Mouse (Mus musculus) thymus, postnatal 14 days (tissue): Measurements from ENCODE around the gene Tecta.

Experiments used
- DNase-seq: peaks from one replicate; pipeline ENCODE4 v3.0.0; 2021

Tecta gene

DNA sequence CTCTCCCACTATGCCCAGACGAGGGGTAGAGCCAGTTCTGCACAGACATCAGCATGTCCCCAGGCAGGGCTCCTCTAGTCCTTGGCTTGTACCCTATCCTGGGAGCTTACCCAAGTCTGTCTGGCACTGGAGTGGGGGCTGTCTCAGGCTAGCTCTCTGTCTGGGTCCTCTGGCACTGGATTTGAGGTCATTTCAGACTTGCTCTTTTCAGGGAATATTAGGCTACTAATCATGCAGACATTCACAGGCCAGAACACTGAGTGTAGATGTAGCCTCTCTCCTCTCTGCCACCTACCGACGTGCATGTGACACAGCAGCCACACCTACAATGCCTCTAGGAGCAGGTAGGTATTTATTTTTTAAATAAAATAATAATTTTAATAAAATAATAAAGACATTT, 82.4 kb downstream of the Tecta start:
- DNase-seq: no peak

DNA sequence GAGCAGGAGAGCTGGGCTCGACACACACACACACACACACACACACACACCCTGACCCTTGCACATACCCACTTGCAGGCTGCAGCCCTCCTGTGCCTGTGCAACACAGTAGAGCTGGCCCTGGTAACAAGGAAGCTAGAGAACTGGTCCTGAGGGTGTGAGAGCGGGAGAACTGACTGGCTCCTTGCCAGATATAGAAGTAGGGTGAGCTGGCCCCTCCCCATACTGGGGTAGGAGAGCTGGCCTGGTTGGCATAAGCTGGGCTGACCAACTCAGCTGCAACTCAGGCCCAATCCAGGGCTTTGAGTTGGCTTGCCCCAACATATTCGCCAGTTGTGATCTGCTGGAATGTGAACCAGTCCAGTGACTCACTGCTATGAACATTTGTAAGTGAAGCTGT, 83.9 kb downstream of the Tecta start:
- DNase-seq: no peak

DNA sequence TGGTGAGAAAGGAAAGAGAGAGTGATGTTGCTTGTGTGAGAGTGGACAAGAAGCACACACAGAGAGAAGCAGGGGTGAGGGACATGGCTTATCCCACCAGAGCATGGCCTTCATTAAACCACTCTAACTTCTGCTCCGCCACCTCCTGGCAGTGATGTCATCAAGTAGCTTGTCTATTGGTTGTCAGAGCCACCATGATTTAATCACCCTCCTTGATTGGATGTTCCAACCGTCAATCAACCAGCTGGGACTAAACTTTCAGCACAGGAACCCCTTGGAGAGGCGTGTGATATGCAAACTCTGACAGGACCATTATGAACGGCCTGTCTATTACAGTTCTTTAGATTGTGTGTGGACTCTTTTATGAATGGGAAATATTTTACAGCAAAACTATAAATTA, 84.8 kb downstream of the Tecta start:
- DNase-seq: no peak

DNA sequence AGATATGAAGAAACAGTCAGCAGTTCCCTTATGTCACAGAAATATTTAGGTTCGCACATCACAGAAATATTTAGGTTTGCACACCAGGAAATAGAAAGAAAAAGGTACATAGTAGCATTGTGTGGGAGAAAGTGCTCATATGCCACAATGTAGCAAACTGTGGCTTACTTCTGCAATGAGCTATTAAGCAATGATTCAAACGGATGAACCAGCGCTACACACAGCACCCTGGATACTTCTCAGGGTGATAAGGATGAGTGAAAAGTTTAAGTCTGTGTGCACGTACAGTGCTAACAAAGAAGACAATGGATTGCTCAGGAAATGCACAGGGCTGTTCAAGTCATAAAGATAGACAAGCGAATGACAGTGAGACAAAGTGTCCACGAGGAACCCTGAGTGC, 85.3 kb downstream of the Tecta start:
- no peak for DNase-seq

DNA sequence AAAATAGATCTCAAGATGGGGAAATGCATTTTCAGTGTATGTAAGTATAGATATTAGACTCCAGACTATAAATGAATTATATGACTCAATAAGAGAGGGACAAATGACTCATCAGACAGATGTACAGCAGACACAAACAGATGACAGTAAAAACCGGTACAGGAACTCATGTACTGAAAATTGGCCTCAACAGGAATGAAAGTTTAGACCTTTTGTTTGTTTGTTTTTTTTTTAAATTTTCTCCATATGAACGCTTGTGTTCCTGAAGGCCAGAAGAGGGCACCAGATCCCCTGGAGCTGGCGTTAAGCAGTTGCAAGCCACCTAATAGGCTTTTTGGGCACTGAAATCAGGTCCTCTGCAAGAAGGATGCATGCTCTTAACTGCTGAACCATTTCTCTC, 85.9 kb downstream of the Tecta start:
- DNase-seq: no peak

DNA sequence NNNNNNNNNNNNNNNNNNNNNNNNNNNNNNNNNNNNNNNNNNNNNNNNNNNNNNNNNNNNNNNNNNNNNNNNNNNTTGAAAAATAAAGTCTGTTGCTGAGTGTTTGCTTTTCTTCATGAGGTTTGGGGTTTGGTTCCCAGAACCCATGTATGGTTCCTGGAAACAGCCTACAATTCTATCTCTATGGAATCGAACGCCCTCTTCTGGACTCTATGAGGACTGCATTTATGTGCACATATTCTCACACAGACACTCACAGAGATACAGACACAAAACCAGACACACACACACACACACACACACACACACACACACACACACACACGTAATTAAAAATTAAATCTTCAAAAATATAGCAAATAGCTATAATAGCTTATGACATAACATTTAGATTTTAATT, 88.4 kb downstream of the Tecta start:
- DNase-seq: no peak

DNA sequence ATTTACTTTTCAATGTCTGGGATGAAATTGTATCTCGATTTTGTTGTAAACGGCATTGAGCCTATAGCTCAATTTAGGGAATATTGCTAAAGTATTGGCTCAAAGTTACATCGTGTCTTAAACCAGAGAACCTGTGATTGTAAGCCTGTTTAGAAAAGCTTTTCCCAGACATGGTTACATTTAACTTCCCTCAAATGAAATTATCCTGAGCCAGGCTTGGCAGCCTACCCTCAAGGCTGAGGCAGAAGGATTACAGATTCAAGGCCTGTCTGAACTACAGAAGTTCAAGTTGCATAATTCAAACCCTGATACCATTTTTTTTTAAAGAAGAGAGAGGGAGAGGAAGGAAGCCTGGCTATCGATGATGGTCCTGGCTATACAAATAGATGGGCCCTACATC, 95.8 kb downstream of the Tecta start:
- DNase-seq: no peak

DNA sequence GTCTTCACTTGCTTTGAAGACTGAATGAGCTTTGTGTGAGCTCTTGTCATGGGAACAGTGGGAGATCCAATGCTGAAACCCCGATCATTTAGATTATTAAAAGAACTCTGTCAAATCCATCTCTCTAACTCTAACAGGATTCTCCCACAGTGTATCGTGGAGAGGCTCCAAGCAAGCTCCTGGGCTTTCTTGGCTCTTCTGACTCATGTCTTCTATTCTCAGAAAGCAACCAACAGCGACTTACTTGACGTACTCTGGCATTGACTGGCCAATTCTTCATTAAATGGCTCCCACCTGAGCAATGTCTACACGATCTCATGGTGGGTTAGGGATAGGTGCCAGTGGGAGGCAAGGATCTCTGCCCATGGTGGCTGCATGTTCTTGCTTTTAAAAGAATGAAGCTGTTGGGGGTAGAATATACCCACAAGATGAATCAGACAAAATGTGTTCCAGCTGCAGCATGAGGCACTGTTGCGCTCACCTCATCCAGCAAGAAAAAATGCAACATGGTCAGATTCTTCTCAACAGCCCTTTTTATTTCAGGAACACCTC, 98.6 kb downstream of the Tecta start:
- DNase-seq: no peak

DNA sequence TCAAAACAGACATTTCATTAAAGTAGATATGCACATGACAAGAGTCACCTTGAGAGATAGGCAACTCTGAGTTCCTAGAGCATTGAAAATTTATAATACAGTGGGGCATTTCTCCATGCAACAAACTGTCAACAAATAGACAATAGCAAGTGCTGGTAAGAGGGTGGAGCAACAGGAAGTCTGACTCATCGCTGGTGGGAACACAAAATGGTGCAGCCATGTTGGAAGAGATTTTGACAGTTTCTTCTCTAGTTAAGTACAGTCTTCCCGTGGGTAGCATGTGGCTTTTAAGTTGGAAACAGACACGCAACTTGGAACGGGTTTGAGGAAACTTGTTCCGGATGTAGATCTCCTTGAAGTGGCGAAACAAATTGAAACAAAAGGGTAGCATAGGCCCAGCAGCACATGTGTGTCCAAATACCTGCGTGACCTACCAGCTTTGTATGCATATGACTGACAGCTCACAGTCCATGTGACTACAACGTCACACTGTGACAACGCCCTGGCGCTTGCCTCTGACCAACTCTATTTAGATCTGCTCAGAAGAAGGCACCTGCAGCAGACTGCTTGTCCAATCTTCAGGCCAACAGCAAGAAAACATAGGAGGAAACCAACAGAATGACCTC, 103.3 kb downstream of the Tecta start:
- DNase-seq: no peak

DNA sequence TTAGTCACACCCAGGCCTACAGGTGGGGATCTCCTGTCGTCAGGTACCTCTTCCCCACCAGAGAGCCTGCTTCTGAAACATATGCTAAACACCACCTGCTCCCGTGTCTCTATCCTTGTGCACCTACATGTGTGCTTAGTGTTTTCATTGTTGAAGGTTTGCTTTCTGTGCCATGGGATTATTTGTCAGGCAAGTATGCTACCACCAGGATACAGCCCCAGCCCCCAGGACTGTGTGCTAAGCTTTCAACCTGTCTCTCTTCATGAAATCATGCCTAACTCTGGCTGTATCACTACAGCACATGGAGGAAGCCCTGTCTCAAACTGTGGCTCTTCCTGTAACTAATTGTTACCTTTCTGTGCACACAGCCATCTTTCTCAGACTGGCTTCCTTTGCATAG, 105.6 kb downstream of the Tecta start:
- no peak for DNase-seq

DNA sequence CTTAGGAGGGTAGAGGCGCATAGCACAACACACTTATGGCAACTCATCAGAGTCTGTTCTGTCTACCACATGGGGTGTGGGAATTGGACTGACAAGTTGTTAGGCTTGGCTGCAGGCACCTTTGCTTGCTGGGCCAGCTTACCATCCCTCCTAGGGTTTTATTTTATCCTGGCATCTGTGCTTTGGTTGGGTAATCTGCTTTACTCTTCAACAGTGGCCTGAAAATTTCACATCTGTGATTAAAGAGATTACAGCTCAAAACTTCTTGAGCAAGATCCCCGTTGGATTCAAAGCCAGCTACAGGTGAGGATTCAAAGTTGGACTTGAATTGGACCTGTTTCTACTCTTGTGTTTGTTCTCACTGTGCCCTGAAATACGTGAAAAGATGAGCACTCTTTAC, 106.1 kb downstream of the Tecta start:
- no peak for DNase-seq

DNA sequence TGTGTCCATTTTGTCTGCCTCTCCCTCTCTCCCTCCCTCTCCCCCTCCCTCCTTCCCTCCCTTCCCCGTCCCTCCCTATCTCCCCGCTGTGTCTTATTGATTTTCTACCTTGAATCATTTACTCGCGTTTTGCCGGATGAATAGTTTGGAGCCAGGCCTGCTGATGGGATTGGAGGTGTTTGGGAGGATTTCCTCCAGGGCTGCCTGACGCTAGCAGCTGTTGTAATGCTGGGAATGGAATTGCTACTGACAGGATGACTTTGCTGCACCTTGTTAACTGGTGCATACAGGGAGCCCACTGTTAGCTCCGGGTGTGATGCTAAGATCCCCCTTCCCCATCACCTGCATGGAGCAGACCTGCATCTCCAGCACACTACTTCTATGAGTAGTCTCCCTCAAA, 106.7 kb downstream of the Tecta start:
- no peak for DNase-seq

DNA sequence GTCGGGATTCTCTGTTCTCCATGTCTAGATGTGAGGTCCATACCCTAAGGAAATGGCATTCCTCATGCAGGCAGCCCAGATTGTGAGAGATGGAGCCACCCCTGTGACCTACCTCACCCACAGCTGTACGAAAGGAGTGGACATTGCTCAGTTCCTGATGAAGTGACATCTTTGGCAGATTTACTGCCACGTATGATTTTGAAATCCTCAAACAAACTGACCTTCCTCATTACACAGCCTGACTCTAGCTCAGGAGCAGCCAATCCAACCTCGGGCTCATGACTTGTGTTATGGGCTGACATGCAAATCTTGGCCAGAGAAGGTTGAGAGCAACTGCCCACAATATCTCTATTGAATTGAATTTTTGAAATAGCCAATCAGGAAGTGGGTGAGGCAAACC, 120.1 kb downstream of the Tecta start:
- no peak for DNase-seq
